Mouse (Mus musculus) intestine, embryonic 16.5 days (tissue): ENCODE data around the gene Tenm2. TPM values are rescaled to one million over a fixed set of nuclear protein-coding genes. Genes with fewer than 3 reads are reported as not detected.

Source experiments
- ATAC-seq: fragments of 200-750 bp; cut with Nextera tagmentation; 2 replicates; pipeline ENCODE4 v1.8.0; 2017; ENCODE audit warnings: moderate TSS enrichment, moderate library complexity
- H3K27ac ChIP-seq: fragments of 300-500 bp; sonication (generic); 2 replicates; pipeline ENCODE4 v1.5.1; 2014; ENCODE audit warnings: mild to moderate bottlenecking, low read length
- H3K27me3 ChIP-seq: fragments of 300-500 bp; sonication (generic); replicated peaks from 2 replicates; pipeline ENCODE4 v1.6.1; 2014; ENCODE audit warnings: low read length, control low read depth, mixed read lengths; ENCODE audit not compliant: control insufficient read depth, insufficient read depth
- H3K36me3 ChIP-seq: fragments of 300-500 bp; sonication (generic); 2 replicates; pipeline ENCODE4 v1.6.1; 2014; ENCODE audit warnings: low read length, control low read depth; ENCODE audit not compliant: control insufficient read depth, insufficient read depth
- H3K4me1 ChIP-seq: fragments of 300-500 bp; sonication (generic); 2 replicates; pipeline ENCODE4 v1.6.1; 2014; ENCODE audit warnings: low read length, control low read depth, mixed read lengths; ENCODE audit not compliant: control insufficient read depth, insufficient read depth
- H3K4me2 ChIP-seq: fragments of 300-500 bp; sonication (generic); 2 replicates; pipeline ENCODE4 v1.6.1; 2014; ENCODE audit warnings: low read depth, low read length, control low read depth
- H3K4me3 ChIP-seq: fragments of 300-500 bp; sonication (generic); 2 replicates; pipeline ENCODE4 v1.5.1; 2014; ENCODE audit warnings: mild to moderate bottlenecking, low read length
- H3K9ac ChIP-seq: fragments of 300-500 bp; sonication (generic); 2 replicates; pipeline ENCODE4 v1.6.1; 2014; ENCODE audit warnings: low read depth, low read length
- H3K9me3 ChIP-seq: fragments of 300-500 bp; sonication (generic); 2 replicates; pipeline ENCODE4 v1.6.1; 2016; ENCODE audit warnings: low read length, control low read depth; ENCODE audit not compliant: control insufficient read depth
- WGBS: fragments of 180-500 bp; shearing (Covaris S2); extraction: QIAGEN DNeasy Blood & Tissue Kit; methylation state at CpG from one replicate; pipeline ENCODE4 v1.1.7; 2014; 5-methylcytosine and 5-hydroxymethylcytosine counted together
- polyA plus RNA-seq: library from polyadenylated mRNA; unstranded; fragments of >200 nt; fragmentation: Nextera tagmentation; extraction: Ambion mirVana; gene quantifications from 2 replicates; pipeline ENCODE4 v1.2.1, GENCODE M21; 2015

Tenm2 gene
- polyA plus RNA-seq, 1 experiment from 2014 or later = 0.70 TPM

- Histone ChIP-seq H3K27ac (no peak overlapping the region), H3K4me1 (no peaks in the 10 kb centered on the region), H3K27me3 (no peaks in the 10 kb centered on the region), H3K4me2 (no peak overlapping the region), H3K9ac (no peak overlapping the region), H3K4me3 (no peak overlapping the region), H3K36me3 (no peaks in the 10 kb centered on the region), H3K9me3 (no peaks in the 10 kb centered on the region)
- WGBS = 79% methylated on average over 6 of the region's 6 CpGs
- no peak for ATAC-seq
These were observed 1066.7 kb downstream of the Tenm2 start for GRCm38 (mm10) chr11:36168921-36169537.

- Histone ChIP-seq H3K4me2 (no peak overlapping the region), H3K36me3 (no peaks in the 10 kb centered on the region), H3K27ac (no peak overlapping the region), H3K9me3 (no peaks in the 10 kb centered on the region), H3K4me1 (no peaks in the 10 kb centered on the region), H3K9ac (no peak overlapping the region), H3K27me3 (no peaks in the 10 kb centered on the region), H3K4me3 (no peak overlapping the region)
- WGBS = 85% methylated on average over 10 of the region's 10 CpGs
- ATAC-seq = no peak
These were observed 1067.9 kb downstream of the Tenm2 start for GRCm38 (mm10) chr11:36167766-36168318.

GRCm38 (mm10) chr11:36163580-36163979 is 1072.2 kb downstream of the Tenm2 start:
- no peak overlapping the region for H3K9ac ChIP-seq
- WGBS = 71% methylated on average over 11 of the region's 11 CpGs
- no peaks in the 10 kb centered on the region for H3K4me1 ChIP-seq
- no peaks in the 10 kb centered on the region for H3K27me3 ChIP-seq
- no peaks in the 10 kb centered on the region for H3K9me3 ChIP-seq
- ATAC-seq = no peak
- H3K4me3 ChIP-seq = no peak overlapping the region
- H3K27ac ChIP-seq = no peak overlapping the region
- H3K36me3 ChIP-seq = no peaks in the 10 kb centered on the region
- H3K4me2 ChIP-seq = no peak overlapping the region

GRCm38 (mm10) chr11:36161765-36162321 is 1073.9 kb downstream of the Tenm2 start:
- no peak overlapping the region for H3K4me3 ChIP-seq
- no peaks in the 10 kb centered on the region for H3K9me3 ChIP-seq
- H3K4me2 ChIP-seq = no peak overlapping the region
- no peak overlapping the region for H3K27ac ChIP-seq
- H3K36me3 ChIP-seq = no peaks in the 10 kb centered on the region
- H3K4me1 ChIP-seq = no peaks in the 10 kb centered on the region
- WGBS = 57% methylated on average over 10 of the region's 10 CpGs
- no peak overlapping the region for H3K9ac ChIP-seq
- ATAC-seq = 0 out of 2 replicates have a peak, but pooled peaks have one; percentile 11
- H3K27me3 ChIP-seq = no peaks in the 10 kb centered on the region

GRCm38 (mm10) chr11:36153450-36153849 is 1082.3 kb downstream of the Tenm2 start:
- 53% methylated on average over 5 of the region's 5 CpGs for WGBS
- H3K4me1 ChIP-seq = no peaks in the 10 kb centered on the region

GRCm38 (mm10) chr11:36153011-36153410 is 1082.8 kb downstream of the Tenm2 start:
- 18% methylated on average over 9 of the region's 9 CpGs for WGBS
- Histone ChIP-seq H3K9ac (no peak overlapping the region), H3K27ac (no peak overlapping the region), H3K4me3 (no peak overlapping the region), H3K9me3 (no peaks in the 10 kb centered on the region), H3K4me1 (no peaks in the 10 kb centered on the region), H3K27me3 (no peaks in the 10 kb centered on the region), H3K4me2 (no peak overlapping the region), H3K36me3 (no peaks in the 10 kb centered on the region)
- no peak for ATAC-seq

More at GRCm38 (mm10) chr11:36153450-36153849, 1082.3 kb downstream of the Tenm2 start:
- H3K27me3 ChIP-seq = no peaks in the 10 kb centered on the region
- H3K36me3 ChIP-seq = no peaks in the 10 kb centered on the region
- H3K27ac ChIP-seq = no peak overlapping the region
- H3K4me3 ChIP-seq = no peak overlapping the region
- H3K9me3 ChIP-seq = no peaks in the 10 kb centered on the region
- H3K9ac ChIP-seq = no peak overlapping the region
- no peak overlapping the region for H3K4me2 ChIP-seq
- no peak for ATAC-seq

GRCm38 (mm10) chr11:36152226-36152625 is 1083.5 kb downstream of the Tenm2 start:
- no peak overlapping the region for H3K4me2 ChIP-seq
- no peak overlapping the region for H3K9ac ChIP-seq
- no peak overlapping the region for H3K27ac ChIP-seq
- no peak for ATAC-seq
- no peaks in the 10 kb centered on the region for H3K27me3 ChIP-seq
- no peaks in the 10 kb centered on the region for H3K4me1 ChIP-seq
- H3K9me3 ChIP-seq = no peaks in the 10 kb centered on the region
- H3K4me3 ChIP-seq = no peak overlapping the region
- H3K36me3 ChIP-seq = no peaks in the 10 kb centered on the region
- WGBS = 15% methylated on average over 6 of the region's 6 CpGs

- Histone ChIP-seq H3K4me2 (no peak overlapping the region), H3K36me3 (no peaks in the 10 kb centered on the region), H3K9me3 (no peaks in the 10 kb centered on the region), H3K9ac (no peak overlapping the region), H3K4me1 (no peaks in the 10 kb centered on the region), H3K27me3 (no peaks in the 10 kb centered on the region), H3K4me3 (no peak overlapping the region), H3K27ac (no peak overlapping the region)
- ATAC-seq = no peak
- WGBS = 76% methylated on average over 3 of the region's 3 CpGs
These were observed 1086.7 kb downstream of the Tenm2 start for GRCm38 (mm10) chr11:36149092-36149491.

- no peak for ATAC-seq
- no peaks in the 10 kb centered on the region for H3K9me3 ChIP-seq
- H3K4me3 ChIP-seq = no peak overlapping the region
- H3K4me2 ChIP-seq = no peak overlapping the region
- H3K27me3 ChIP-seq = no peaks in the 10 kb centered on the region
- WGBS = 63% methylated on average over 12 of the region's 12 CpGs
- no peak overlapping the region for H3K27ac ChIP-seq
- H3K4me1 ChIP-seq = no peaks in the 10 kb centered on the region
- H3K9ac ChIP-seq = no peak overlapping the region
- H3K36me3 ChIP-seq = no peaks in the 10 kb centered on the region
These were observed 1090.7 kb downstream of the Tenm2 start for GRCm38 (mm10) chr11:36145057-36145456.
